Mouse (Mus musculus): ENCODE data around the gene Kcnh1. TPM values are rescaled to one million over a fixed set of nuclear protein-coding genes. Genes with fewer than 3 reads are reported as not detected.

Kcnh1 gene
- polyA plus RNA-seq, 1 experiment = 1.2 TPM

GRCm38 (mm10) chr1:192531490-192532146 lies 341.0 kb downstream of the Kcnh1 start:
- DNase-seq (ENCODE audit: low spot score) = no peak

- DNase-seq (ENCODE audit: low spot score) = no peak
Observed at GRCm38 (mm10) chr1:192532212-192532611, 341.6 kb downstream of the Kcnh1 start.

- no peak for DNase-seq (ENCODE audit: low spot score)
Observed at GRCm38 (mm10) chr1:192533016-192533415, 342.4 kb downstream of the Kcnh1 start.

GRCm38 (mm10) chr1:192536440-192536839 lies 345.9 kb downstream of the Kcnh1 start:
- DNase-seq (ENCODE audit: low spot score) = no peak

GRCm38 (mm10) chr1:192537169-192537568 lies 346.6 kb downstream of the Kcnh1 start:
- DNase-seq (ENCODE audit: low spot score) = no peak

GRCm38 (mm10) chr1:192542093-192542492 lies 351.5 kb downstream of the Kcnh1 start:
- DNase-seq (ENCODE audit: low spot score) = no peak

- no peak for DNase-seq (ENCODE audit: low spot score)
Observed at GRCm38 (mm10) chr1:192543686-192544085, 353.1 kb downstream of the Kcnh1 start.

GRCm38 (mm10) chr1:192544091-192544490 lies 353.5 kb downstream of the Kcnh1 start:
- DNase-seq (ENCODE audit: low spot score) = no peak

- DNase-seq (ENCODE audit: low spot score) = no peak
Observed at GRCm38 (mm10) chr1:192544901-192545300, 354.3 kb downstream of the Kcnh1 start.

GRCm38 (mm10) chr1:192546843-192547242 lies 356.3 kb downstream of the Kcnh1 start:
- DNase-seq (ENCODE audit: low spot score) = no peak

- no peak for DNase-seq (ENCODE audit: low spot score)
Observed at GRCm38 (mm10) chr1:192550561-192550960, 360.0 kb downstream of the Kcnh1 start.

GRCm38 (mm10) chr1:192555516-192555915 lies 364.9 kb downstream of the Kcnh1 start:
- DNase-seq (ENCODE audit: low spot score) = no peak

GRCm38 (mm10) chr1:192557978-192558594 lies 367.5 kb downstream of the Kcnh1 start:
- no peak for DNase-seq (ENCODE audit: low spot score)

- no peak for DNase-seq (ENCODE audit: low spot score)
Observed at GRCm38 (mm10) chr1:192559341-192559740, 368.8 kb downstream of the Kcnh1 start.

Other genes starting within 250 kb of the Kcnh1 start
- gene Rd3, start 213.4 kb upstream of the Kcnh1 start, polyA plus RNA-seq (2012; rRNA removed) = 0.06 and 0.10 TPM in 2 replicates
- gene Traf5, start 98.2 kb upstream of the Kcnh1 start, polyA plus RNA-seq (2012; rRNA removed) = 50.6 and 60.3 TPM in 2 replicates
- gene Rcor3, start 52.7 kb upstream of the Kcnh1 start, polyA plus RNA-seq (2012; rRNA removed) = 32.0 and 34.2 TPM in 2 replicates